ENCODE assay signal across 31 mouse cellular contexts in the genomic region with DNA sequence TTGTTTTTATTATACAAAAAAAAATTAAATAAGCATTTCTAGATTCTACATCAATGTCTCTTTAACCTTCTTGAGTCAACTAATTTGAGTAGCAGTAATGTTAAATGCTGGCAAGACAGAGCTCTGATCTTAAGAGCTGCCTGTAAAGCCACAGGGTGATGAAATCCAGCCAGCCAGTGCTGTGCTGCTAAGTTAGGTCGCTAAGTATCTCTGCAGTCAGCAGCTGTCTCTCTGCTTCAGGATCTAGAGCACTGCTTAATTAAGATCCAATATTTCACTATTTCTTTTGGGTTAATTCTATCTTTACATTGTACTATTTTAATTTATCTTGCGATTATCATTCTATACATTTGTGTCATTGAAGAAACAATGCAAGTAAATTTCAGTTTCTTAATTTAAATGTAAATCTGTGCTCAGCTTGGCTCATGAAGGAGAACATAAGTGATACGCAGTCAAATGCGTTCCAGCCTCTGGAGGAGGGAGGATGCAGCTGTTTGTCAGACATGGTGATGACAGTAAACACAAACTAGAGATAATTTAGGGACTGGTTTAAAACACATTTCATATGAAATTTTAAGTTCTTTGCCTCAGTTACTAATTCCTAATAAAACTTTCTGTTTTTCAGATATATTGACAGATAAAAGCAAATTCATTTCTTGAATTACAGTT. TPM values are rescaled to one million over a fixed set of nuclear protein-coding genes. Genes with fewer than 3 reads are reported as not detected.
DNase-seq lines count a peak whose midpoint lies in the region; ATAC-seq and TF ChIP-seq lines count a peak whose summit lies in the region.
"Had no signal": no experiment of that assay in that cellular context is flagged by ENCODE, and none has a peak within 500 bp of the region (broad histone marks: within the 10 kb centered on the region; RNA-seq: fewer than 3 reads in every experiment).

No protein-coding gene starts in this region.

- TF ChIP-seq RAD21 in MEL (IDR thresholded peaks at IDR 0.05; ENCODE audit: low read depth, low read length), result no peak

- no peak overlapping the region for H3K9ac ChIP-seq in lung, embryonic 14.5 days
- H3K9ac ChIP-seq in MEL (ENCODE audit: control insufficient read depth, low read depth, low read length, poor library complexity, severe bottlenecking), result no peak overlapping the region
- H3K9ac ChIP-seq in hindbrain, postnatal 0 days (replicated peaks; ENCODE audit: low read length), result no peak overlapping the region
- H3K9ac ChIP-seq in forebrain, embryonic 12.5 days, result no peak overlapping the region
- H3K9ac ChIP-seq: embryonic facial prominence, embryonic 13.5 days; forebrain, embryonic 15.5 days; heart, embryonic 12.5 days; heart, embryonic 15.5 days; hindbrain, embryonic 13.5 days had no signal

- H3K4me2 ChIP-seq in lung, embryonic 14.5 days, result no peak overlapping the region
- no peak overlapping the region for H3K4me2 ChIP-seq in hindbrain, postnatal 0 days (ENCODE audit: low read depth, low read length)
- no peak overlapping the region for H3K4me2 ChIP-seq in forebrain, embryonic 12.5 days
- H3K4me2 ChIP-seq: embryonic facial prominence, embryonic 13.5 days; forebrain, embryonic 15.5 days; heart, embryonic 12.5 days; heart, embryonic 15.5 days; hindbrain, embryonic 13.5 days had no signal

- H3K27ac ChIP-seq in heart, embryonic 10.5 days, result no peak overlapping the region
- no peak overlapping the region; the same call in 1 of the 2 replicates for H3K27ac ChIP-seq in lung, embryonic 14.5 days (ENCODE audit: low read depth)
- H3K27ac ChIP-seq in MEL (ENCODE audit: control insufficient read depth, low read depth, low read length), result no peak overlapping the region
- no peak overlapping the region for H3K27ac ChIP-seq in hindbrain, postnatal 0 days
- no peak overlapping the region for H3K27ac ChIP-seq in forebrain, embryonic 12.5 days
- H3K27ac ChIP-seq: embryonic facial prominence, embryonic 13.5 days; forebrain, embryonic 10.5 days; forebrain, embryonic 15.5 days; gastrocnemius, adult 2 months; heart, adult 2 months; heart, embryonic 15.5 days; hindbrain, embryonic 10.5 days; hindbrain, embryonic 13.5 days had no signal

- H3K27me3 ChIP-seq in heart, embryonic 10.5 days (ENCODE audit: insufficient read depth, poor library complexity, severe bottlenecking), result no peaks in the 10 kb centered on the region
- H3K27me3 ChIP-seq in lung, embryonic 14.5 days (ENCODE audit: insufficient read depth, low read length), result no peaks in the 10 kb centered on the region
- no peaks in the 10 kb centered on the region for H3K27me3 ChIP-seq in MEL (ENCODE audit: control insufficient read depth in 1 of 2, insufficient read depth in 2 of 2, low read length in 2 of 2)
- H3K27me3 ChIP-seq in hindbrain, postnatal 0 days (ENCODE audit: insufficient read depth, low read length), result no peaks in the 10 kb centered on the region
- no peaks in the 10 kb centered on the region for H3K27me3 ChIP-seq in forebrain, embryonic 12.5 days
- H3K27me3 ChIP-seq: embryonic facial prominence, embryonic 13.5 days; forebrain, embryonic 15.5 days; heart, embryonic 12.5 days; heart, embryonic 15.5 days; hindbrain, embryonic 13.5 days had no signal

- no peaks in the 10 kb centered on the region for H3K4me1 ChIP-seq in heart, embryonic 10.5 days
- H3K4me1 ChIP-seq in lung, embryonic 14.5 days (ENCODE audit: insufficient read depth), result no peaks in the 10 kb centered on the region
- H3K4me1 ChIP-seq in MEL (ENCODE audit: control insufficient read depth in 1 of 2, insufficient read depth in 2 of 2, low read length in 2 of 2), result peaks cover 20 to 23% of the 10 kb centered on the region in 2 experiments
- H3K4me1 ChIP-seq in hindbrain, postnatal 0 days (ENCODE audit: insufficient read depth, low read length), result no peaks in the 10 kb centered on the region
- H3K4me1 ChIP-seq in forebrain, embryonic 12.5 days, result no peaks in the 10 kb centered on the region
- H3K4me1 ChIP-seq: embryonic facial prominence, embryonic 13.5 days; forebrain, embryonic 10.5 days; forebrain, embryonic 15.5 days; heart, embryonic 12.5 days; heart, embryonic 15.5 days; hindbrain, embryonic 10.5 days; hindbrain, embryonic 13.5 days had no signal

- WGBS in heart, embryonic 10.5 days, result 74% methylated on average over 4 of the region's 4 CpGs
- WGBS in lung, embryonic 14.5 days, result 49% methylated on average over 4 of the region's 4 CpGs
- 67% methylated on average over 4 of the region's 4 CpGs for WGBS in hindbrain, postnatal 0 days
- 79% methylated on average over 4 of the region's 4 CpGs for WGBS in forebrain, embryonic 12.5 days

- H3K4me3 ChIP-seq in heart, embryonic 10.5 days, result no peak overlapping the region
- no peak overlapping the region for H3K4me3 ChIP-seq in lung, embryonic 14.5 days (ENCODE audit: low read depth, low read length)
- no peak overlapping the region for H3K4me3 ChIP-seq in MEL (ENCODE audit: control insufficient read depth in 1 of 2, insufficient read depth in 1 of 2, low read depth in 2 of 2, low read length in 2 of 2)
- H3K4me3 ChIP-seq in hindbrain, postnatal 0 days (ENCODE audit: low read length), result no peak overlapping the region
- H3K4me3 ChIP-seq in forebrain, embryonic 12.5 days (replicated peaks), result no peak overlapping the region
- H3K4me3 ChIP-seq: embryonic facial prominence, embryonic 13.5 days; forebrain, embryonic 10.5 days; forebrain, embryonic 15.5 days; gastrocnemius, adult 2 months; heart, adult 2 months; heart, embryonic 12.5 days; heart, embryonic 15.5 days; hindbrain, embryonic 10.5 days; hindbrain, embryonic 13.5 days had no signal

- TF ChIP-seq POLR2A in MEL (IDR thresholded peaks at IDR 0.05; ENCODE audit: control insufficient read depth in 1 of 2, insufficient read depth in 1 of 2, low read depth in 1 of 2, low read length in 2 of 2, poor library complexity in 1 of 2), result no peak

- H3K9me3 ChIP-seq in heart, embryonic 10.5 days, result no peaks in the 10 kb centered on the region
- no peaks in the 10 kb centered on the region for H3K9me3 ChIP-seq in lung, embryonic 14.5 days (ENCODE audit: low read depth, low read length)
- no peaks in the 10 kb centered on the region for H3K9me3 ChIP-seq in MEL (replicated peaks; ENCODE audit: insufficient read depth, low read length)
- no peaks in the 10 kb centered on the region for H3K9me3 ChIP-seq in hindbrain, postnatal 0 days (ENCODE audit: low read length)
- no peaks in the 10 kb centered on the region for H3K9me3 ChIP-seq in forebrain, embryonic 12.5 days
- H3K9me3 ChIP-seq: embryonic facial prominence, embryonic 13.5 days; forebrain, embryonic 10.5 days; forebrain, embryonic 15.5 days; heart, embryonic 12.5 days; heart, embryonic 15.5 days; hindbrain, embryonic 10.5 days; hindbrain, embryonic 13.5 days had no signal

- no peaks in the 10 kb centered on the region for H3K36me3 ChIP-seq in heart, embryonic 10.5 days
- no peaks in the 10 kb centered on the region for H3K36me3 ChIP-seq in lung, embryonic 14.5 days (ENCODE audit: insufficient read depth)
- peaks cover 0 to 26% of the 10 kb centered on the region in 2 experiments; a peak in 2 of 4 replicates for H3K36me3 ChIP-seq in MEL (ENCODE audit: control insufficient read depth in 1 of 2, insufficient read depth in 2 of 2, low read length in 2 of 2)
- H3K36me3 ChIP-seq in hindbrain, postnatal 0 days (ENCODE audit: insufficient read depth, low read length), result no peaks in the 10 kb centered on the region
- H3K36me3 ChIP-seq in forebrain, embryonic 12.5 days (replicated peaks), result no peaks in the 10 kb centered on the region
- H3K36me3 ChIP-seq: embryonic facial prominence, embryonic 13.5 days; forebrain, embryonic 10.5 days; forebrain, embryonic 15.5 days; heart, embryonic 12.5 days; heart, embryonic 15.5 days; hindbrain, embryonic 10.5 days; hindbrain, embryonic 13.5 days had no signal

- no peaks in the 10 kb centered on the region for H3K79me2 ChIP-seq in MEL (ENCODE audit: control insufficient read depth, insufficient read depth, low read length, poor library complexity)

- TF ChIP-seq CTCF in lung, embryonic 14.5 days (IDR thresholded peaks at IDR 0.05; ENCODE audit: low read depth), result no peak
- no peak for TF ChIP-seq CTCF in MEL (IDR thresholded peaks at IDR 0.05 in 2 of 3, conservative IDR thresholded peaks at IDR 0.05 in 1 of 3; ENCODE audit: control insufficient read depth in 1 of 3, insufficient read depth in 1 of 3, low read depth in 2 of 3, low read length in 3 of 3, poor library complexity in 1 of 3, severe bottlenecking in 1 of 3)
- no peak for TF ChIP-seq CTCF in hindbrain, postnatal 0 days (IDR thresholded peaks at IDR 0.05; ENCODE audit: low read depth)

- peak; percentile 41 for DNase-seq in heart, adult 11 months
- no peak for DNase-seq in heart, embryonic 10.5 days (ENCODE audit: low spot score)
- peak; percentile 70 for DNase-seq in lung, embryonic 14.5 days
- no peak for DNase-seq in lung, postnatal 25 days (ENCODE audit: low spot score)
- DNase-seq in MEL (ENCODE audit: low read depth, low spot score), result peak; percentile 44
- DNase-seq in brain, adult 2 months (ENCODE audit: low read depth, low spot score), result peak; percentile 23
- DNase-seq in hindbrain, postnatal 0 days (ENCODE audit: low spot score), result no peak
- DNase-seq: adrenal gland, adult 8-10 months; adrenal gland, postnatal 25 days; cerebellum, adult 11 months; cerebellum, adult 2 months; cerebellum, adult 9-11 months; cerebellum, postnatal 25 days; gastrocnemius, adult 2 months; gastrocnemius, postnatal 14 days; heart, adult 2 months; heart, postnatal 10 days; heart, postnatal 36 days; kidney, adult 11 months had no signal

- no peak for TF ChIP-seq EP300 in MEL (IDR thresholded peaks at IDR 0.05; ENCODE audit: low read depth in 1 of 2, low read length in 2 of 2)

- ATAC-seq in lung, embryonic 14.5 days (ENCODE audit: insufficient read depth), result peak; percentile 75; the same call in 1 of the 2 replicates
- ATAC-seq in hindbrain, postnatal 0 days, result no peak
- no peak for ATAC-seq in forebrain, embryonic 12.5 days (ENCODE audit: low FRiP score)
- ATAC-seq: activated CD4-positive, CD25-positive, alpha-beta regulatory T cell, adult 4 months; CD4-positive, CD25-positive, alpha-beta regulatory T cell, adult 4 months; forebrain, embryonic 15.5 days; hindbrain, embryonic 16.5 days; inflammation-experienced regulatory T-cells, adult 6 months had no signal

TF ChIP-seq in MEL, 35 proteins besides CTCF, POLR2A, EP300 and RAD21 (continues in another document):
- no peak for TF ChIP-seq MAFK (IDR thresholded peaks at IDR 0.05; ENCODE audit: borderline replicate concordance, low read depth, low read length)
- no peak for TF ChIP-seq POLR2AphosphoS5 (IDR thresholded peaks at IDR 0.05; ENCODE audit: borderline replicate concordance, low read depth, low read length)

RNA-seq across cellular contexts. Expression of a gene that starts 36.9 kb away (rescaled TPM):
- polyA plus RNA-seq in heart, embryonic 10.5 days (2016; fragmentation: Nextera tagmentation; extraction: Ambion mirVana), result 68.5 and 69.0 TPM in 2 replicates
- 76.8 and 83.3 TPM in 2 replicates for polyA plus RNA-seq in lung, embryonic 14.5 days (2014; fragmentation: Nextera tagmentation; extraction: Ambion mirVana)
- total RNA-seq in MEL (2012; rRNA removed), result 58.0 and 60.7 TPM in 2 replicates
- 100 to 1,000 TPM in 1 of 2 experiments, 10 to 100 TPM in 1; 51.8 to 546 TPM for polyA plus RNA-seq in MEL (2012; ENCODE audit: insufficient read depth in 1 of 2, insufficient read length in 2 of 2, low read depth in 1 of 2, low replicate concordance in 2 of 2, missing spikeins in 1 of 2)
- total RNA-seq in hindbrain, postnatal 0 days (2014; rRNA removed), result 57.6 and 82.5 TPM in 2 replicates
- polyA plus RNA-seq in hindbrain, postnatal 0 days (2015; fragmentation: Nextera tagmentation; extraction: Ambion mirVana), result 61.3 and 64.3 TPM in 2 replicates
- 81.6 and 81.7 TPM in 2 replicates for polyA plus RNA-seq in forebrain, embryonic 12.5 days (2016; fragmentation: Nextera tagmentation; extraction: Ambion mirVana)

Comparison
In these comparisons a context has a peak if more than half of its experiments do, and no peak if none do; other contexts are left out.
1. DNase-seq: peak in heart, adult 11 months (single experiment), lung, embryonic 14.5 days (single experiment), MEL (single experiment) and brain, adult 2 months (single experiment); none in heart, embryonic 10.5 days (single experiment), lung, postnatal 25 days (single experiment) and hindbrain, postnatal 0 days (single experiment).